Mouse (Mus musculus): Measurements from ENCODE around the gene Txndc15.
A peak's percentile ranks its signal among the peaks of the same experiment; 100 is the strongest.
"Not testable (repeated sequence)": the region's sequence is repeated elsewhere in the genome, so short reads cannot be mapped to it uniquely, and the experiment has no call there.

The Txndc15 gene

GRCm38 (mm10) chr13:55714501-55715166, at the start of gene Txndc15:
Gene Txndc15 (plus strand): TSS chr13:55714650.
- peak; percentile 79 for DNase-seq (ENCODE audit: low read depth, low spot score)

- peak; percentile 16 for DNase-seq (ENCODE audit: low read depth, low spot score)
Measured at GRCm38 (mm10) chr13:55668550-55668949, 45.9 kb upstream of the Txndc15 start.

GRCm38 (mm10) chr13:55672711-55673110, 41.7 kb upstream of the Txndc15 start:
- DNase-seq (ENCODE audit: low read depth, low spot score): no peak

- DNase-seq (ENCODE audit: low read depth, low spot score): no peak
Measured at GRCm38 (mm10) chr13:55677364-55677763, 37.1 kb upstream of the Txndc15 start.

GRCm38 (mm10) chr13:55682201-55682600, 32.2 kb upstream of the Txndc15 start:
- DNase-seq (ENCODE audit: low read depth, low spot score): no peak

- DNase-seq (ENCODE audit: low read depth, low spot score): no peak
Measured at GRCm38 (mm10) chr13:55683581-55683980, 30.9 kb upstream of the Txndc15 start.

GRCm38 (mm10) chr13:55686107-55686633, 28.3 kb upstream of the Txndc15 start:
- no peak for DNase-seq (ENCODE audit: low read depth, low spot score)

- no peak for DNase-seq (ENCODE audit: low read depth, low spot score)
Measured at GRCm38 (mm10) chr13:55687927-55688602, 26.4 kb upstream of the Txndc15 start.

GRCm38 (mm10) chr13:55692535-55693242, 21.8 kb upstream of the Txndc15 start, which contains the start of gene B230219D22Rik:
Gene B230219D22Rik (plus strand): TSS chr13:55693124.
- peak; percentile 88 for DNase-seq (ENCODE audit: low read depth, low spot score)

- DNase-seq (ENCODE audit: low read depth, low spot score): no peak
Measured at GRCm38 (mm10) chr13:55693243-55693721, 21.2 kb upstream of the Txndc15 start.

- no peak for DNase-seq (ENCODE audit: low read depth, low spot score)
Measured at GRCm38 (mm10) chr13:55694110-55694509, 20.3 kb upstream of the Txndc15 start.

- DNase-seq (ENCODE audit: low read depth, low spot score): not testable (repeated sequence)
Measured at GRCm38 (mm10) chr13:55695989-55696388, 18.5 kb upstream of the Txndc15 start.

- DNase-seq (ENCODE audit: low read depth, low spot score): no peak
Measured at GRCm38 (mm10) chr13:55704301-55704700, 10.1 kb upstream of the Txndc15 start.

GRCm38 (mm10) chr13:55712846-55713245, 1.6 kb upstream of the Txndc15 start:
- no peak for DNase-seq (ENCODE audit: low read depth, low spot score)

GRCm38 (mm10) chr13:55715167-55715512, 690 bp downstream of the Txndc15 start:
- DNase-seq (ENCODE audit: low read depth, low spot score): no peak

GRCm38 (mm10) chr13:55715908-55716510, 1.6 kb downstream of the Txndc15 start:
- DNase-seq (ENCODE audit: low read depth, low spot score): no peak

- no peak for DNase-seq (ENCODE audit: low read depth, low spot score)
Measured at GRCm38 (mm10) chr13:55721516-55721915, 7.1 kb downstream of the Txndc15 start.

- DNase-seq (ENCODE audit: low read depth, low spot score): no peak
Measured at GRCm38 (mm10) chr13:55721995-55722394, 7.5 kb downstream of the Txndc15 start.

GRCm38 (mm10) chr13:55726598-55727119, 12.2 kb downstream of the Txndc15 start:
- no peak for DNase-seq (ENCODE audit: low read depth, low spot score)

- DNase-seq (ENCODE audit: low read depth, low spot score): peak; percentile 70
Measured at GRCm38 (mm10) chr13:55727120-55727838, 12.8 kb downstream of the Txndc15 start, which contains the start of gene Pcbd2. Gene Pcbd2 (plus strand): TSS chr13:55727368.

- DNase-seq (ENCODE audit: low read depth, low spot score): peak; percentile 44
Measured at GRCm38 (mm10) chr13:55727839-55728238, 13.4 kb downstream of the Txndc15 start.

Measured in retina, postnatal 7 days (tissue).